Mouse (Mus musculus) embryo, embryonic 9.5 days (tissue): Measurements from ENCODE around the gene Olfr15.

Experiments
- DNase-seq: peaks from one replicate; pipeline ENCODE4 v3.0.0-alpha.2; 2017; ENCODE audit errors: extremely low spot score

The Olfr15 gene

DNA sequence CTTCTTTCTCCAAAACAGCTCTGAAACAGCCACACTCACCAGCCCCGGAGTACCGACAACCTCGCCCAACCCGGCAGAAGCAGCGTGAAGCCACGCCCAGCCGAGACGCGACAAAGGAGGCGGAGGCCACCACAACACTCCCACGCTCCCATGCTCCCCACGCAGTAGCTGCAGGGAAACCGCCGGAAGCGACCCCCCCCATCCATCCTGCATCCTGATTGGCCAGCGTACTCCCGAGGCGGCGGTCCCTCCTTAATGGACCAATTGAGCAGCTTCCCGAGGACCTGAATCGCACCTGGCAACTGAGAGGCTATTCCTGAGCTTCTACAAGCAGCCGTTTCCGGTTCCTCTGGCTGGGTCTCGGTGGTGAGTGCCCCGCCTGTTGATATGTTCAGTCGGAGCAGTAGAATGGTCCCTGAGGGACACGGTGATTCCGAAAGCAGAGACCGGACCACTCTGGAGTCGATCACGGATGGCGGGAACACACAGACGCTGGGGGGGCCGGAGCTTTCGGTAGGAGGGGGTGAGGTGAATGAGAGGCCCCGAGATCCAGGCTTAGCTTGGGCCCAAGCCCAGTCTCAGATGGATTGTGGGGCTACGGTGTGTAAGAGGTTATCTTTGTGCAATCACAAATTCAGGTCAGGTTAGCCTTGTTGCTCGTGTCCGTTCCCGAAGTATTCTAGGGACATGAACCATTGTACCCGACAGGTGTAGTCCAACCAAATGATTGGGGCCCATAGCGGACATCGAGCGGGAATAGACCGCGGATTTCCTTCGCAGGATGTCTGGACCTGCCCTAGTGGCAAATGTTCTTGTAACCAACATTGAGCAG, 41.8 kb downstream of the Olfr15 start, which contains the start of gene Naa60:
TSS of gene Naa60 (plus strand) at position 160 of the 832 bp plus-strand sequence.
- peak; percentile 95 for DNase-seq

GRCm38 (mm10) chr16:3876346-3876745, 45.7 kb downstream of the Olfr15 start:
- DNase-seq: no peak

- DNase-seq: peak; percentile 95
Measured at GRCm38 (mm10) chr16:3884201-3885064, 53.8 kb downstream of the Olfr15 start, which contains the start of the genes Zfp597 and Gm20695. Gene Zfp597 (minus strand): TSS chr16:3884561. Gene Gm20695 (plus strand): TSS chr16:3884648.

DNA sequence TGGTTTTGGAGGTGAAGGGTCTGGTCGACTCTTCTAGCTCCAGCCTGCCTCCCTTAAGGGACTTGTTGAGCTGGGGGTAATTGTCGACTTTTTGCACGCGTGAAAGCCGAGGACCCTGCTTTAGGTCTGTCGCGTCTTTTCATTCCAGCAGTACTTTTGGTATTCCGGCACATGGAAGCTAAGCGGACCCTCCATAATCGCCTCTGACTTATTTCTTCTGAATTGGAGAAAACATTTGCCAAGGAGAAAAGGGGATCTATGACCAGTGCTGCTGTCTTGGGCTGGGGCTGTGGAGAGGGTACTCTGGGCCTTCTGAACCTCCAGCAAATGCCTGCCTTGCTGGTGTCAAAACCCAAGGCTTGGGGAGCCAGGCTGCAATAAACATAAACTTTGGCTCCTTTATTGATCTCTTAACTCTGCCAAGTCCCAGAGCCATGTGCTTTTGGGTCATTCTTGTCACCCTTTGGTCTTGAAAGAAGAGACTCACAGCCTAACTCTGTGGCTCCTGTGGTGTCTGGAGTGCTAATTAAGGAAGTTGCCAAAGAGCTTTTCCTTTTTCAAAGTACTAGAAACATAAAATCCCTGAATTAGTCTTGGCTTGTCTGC, 54.5 kb downstream of the Olfr15 start:
- no peak for DNase-seq

DNA sequence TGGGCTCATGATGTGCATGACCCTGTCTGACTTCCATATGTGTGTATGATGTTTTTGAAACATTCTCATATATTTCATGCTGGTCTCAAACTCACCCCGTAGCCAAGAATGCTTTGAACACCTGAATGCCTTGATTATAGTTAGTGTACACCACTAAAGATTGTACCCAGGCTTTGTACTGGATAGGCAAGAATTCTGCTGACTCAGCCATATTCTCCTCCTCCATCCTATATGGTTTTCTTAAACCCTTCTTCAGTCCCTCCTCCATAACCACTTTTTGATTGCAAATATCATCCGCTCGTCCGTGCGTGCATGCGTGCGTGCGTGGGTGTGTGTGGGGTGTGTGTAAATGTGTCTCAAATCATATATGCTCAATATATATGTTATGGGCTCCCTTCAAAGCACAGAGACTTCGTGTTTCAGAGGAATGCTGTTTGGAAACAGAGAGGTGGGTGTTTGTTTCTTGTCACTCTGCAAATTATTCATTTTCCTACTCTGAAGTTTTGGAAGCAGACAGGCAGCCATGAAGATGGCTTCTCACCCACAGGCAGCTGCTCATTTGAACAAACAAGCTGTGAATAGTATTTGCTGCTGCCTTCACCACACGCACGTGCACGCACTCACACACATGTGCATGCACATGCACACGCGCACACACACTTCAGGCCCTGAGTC, 61.1 kb downstream of the Olfr15 start:
- DNase-seq: no peak

DNA sequence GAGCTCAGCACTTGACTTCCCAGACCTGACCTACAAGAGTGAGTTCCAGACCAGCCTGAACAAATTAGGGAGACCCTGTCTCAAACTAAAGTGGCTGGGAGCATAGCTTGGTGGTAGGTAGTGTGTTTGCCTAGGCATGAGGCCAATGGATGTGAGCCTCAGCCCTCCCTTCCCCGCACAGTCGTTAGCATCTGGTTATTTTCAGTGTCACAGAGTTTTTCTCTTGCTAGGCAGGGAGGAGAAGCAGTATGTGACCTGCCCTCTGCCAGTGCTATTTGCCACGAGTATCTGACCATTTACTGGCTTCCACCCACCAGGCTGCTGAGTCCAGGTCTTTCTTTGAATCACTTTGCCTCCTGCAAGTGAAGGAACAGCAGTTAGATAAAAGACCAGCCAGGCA, 63.1 kb downstream of the Olfr15 start:
- DNase-seq: no peak
